Mouse (Mus musculus) left cerebral cortex, postnatal 10 days (tissue): ENCODE data around the gene Tom1l1. TPM values are rescaled to one million over a fixed set of nuclear protein-coding genes. Genes with fewer than 3 reads are reported as not detected.

Source experiments
- DNase-seq, 2 experiments: peaks; one replicate each; pipeline ENCODE4 v3.0.0; 2021 to 2022; ENCODE audit warnings: low spot score in 2 of 2, mixed read lengths in 1 of 2; ENCODE audit errors: extremely low spot score in 1 of 2
- intact Hi-C: fragments of 180-260 bp; cut with DNase I; formaldehyde crosslinking; loops from one replicate; pipeline ENCODE4 v1.15.1; 2025
- total RNA-seq, 2 experiments: library from RNA; stranded (reverse); gene quantifications; 2 replicates each; pipeline ENCODE4 v1.2.3; 2021

Gene Tom1l1
- total RNA-seq, 2 experiments from 2014 or later: 17.1 to 19.3 TPM

DNA sequence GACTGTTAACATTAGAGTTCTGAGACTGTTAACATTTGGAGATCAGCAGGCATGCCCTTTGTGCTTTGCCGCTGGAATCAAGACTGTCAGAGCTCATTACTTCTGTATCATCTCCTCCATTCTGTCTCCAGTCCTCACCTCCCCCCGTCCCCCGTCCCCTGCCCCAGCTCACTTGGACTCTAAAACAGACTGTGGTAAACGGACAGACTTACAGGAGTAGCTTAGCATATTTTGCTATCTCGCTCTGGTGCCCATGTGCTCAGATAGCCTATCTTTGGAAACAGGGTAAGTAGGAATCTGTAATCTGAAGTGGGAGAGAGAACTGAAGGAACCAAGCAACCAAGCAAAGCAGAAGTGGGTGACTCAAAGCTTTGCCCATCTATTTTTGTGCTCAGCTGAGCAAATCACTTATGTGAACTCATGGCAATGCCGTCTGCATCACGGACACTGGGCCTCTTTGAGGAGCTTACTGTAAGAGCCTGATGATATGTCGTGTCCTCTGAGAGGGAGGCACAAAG lies 10.3 kb downstream of the Tom1l1 start:
- intact Hi-C loops: no loop called here
- DNase-seq: no peak

DNA sequence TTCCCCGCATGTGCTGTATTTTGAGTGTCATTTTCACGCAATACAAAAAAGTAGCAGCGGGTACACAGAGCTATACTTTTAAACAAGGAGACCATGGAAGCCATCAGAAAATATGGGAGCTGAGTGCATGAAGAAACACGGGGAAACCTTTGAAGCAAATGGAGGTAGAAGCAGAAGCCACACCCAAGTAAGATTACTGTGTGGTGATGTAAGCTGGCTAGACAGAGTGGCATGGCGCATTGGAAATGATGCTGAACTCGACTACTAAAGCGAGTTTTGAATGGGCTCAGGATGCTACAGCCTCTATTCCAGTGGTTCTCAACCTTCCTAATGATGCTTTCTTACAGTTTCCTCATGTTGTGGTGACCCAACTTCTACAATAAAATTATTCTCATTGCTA lies 11.1 kb downstream of the Tom1l1 start:
- no peak for DNase-seq
- intact Hi-C loops: no loop called here

DNA sequence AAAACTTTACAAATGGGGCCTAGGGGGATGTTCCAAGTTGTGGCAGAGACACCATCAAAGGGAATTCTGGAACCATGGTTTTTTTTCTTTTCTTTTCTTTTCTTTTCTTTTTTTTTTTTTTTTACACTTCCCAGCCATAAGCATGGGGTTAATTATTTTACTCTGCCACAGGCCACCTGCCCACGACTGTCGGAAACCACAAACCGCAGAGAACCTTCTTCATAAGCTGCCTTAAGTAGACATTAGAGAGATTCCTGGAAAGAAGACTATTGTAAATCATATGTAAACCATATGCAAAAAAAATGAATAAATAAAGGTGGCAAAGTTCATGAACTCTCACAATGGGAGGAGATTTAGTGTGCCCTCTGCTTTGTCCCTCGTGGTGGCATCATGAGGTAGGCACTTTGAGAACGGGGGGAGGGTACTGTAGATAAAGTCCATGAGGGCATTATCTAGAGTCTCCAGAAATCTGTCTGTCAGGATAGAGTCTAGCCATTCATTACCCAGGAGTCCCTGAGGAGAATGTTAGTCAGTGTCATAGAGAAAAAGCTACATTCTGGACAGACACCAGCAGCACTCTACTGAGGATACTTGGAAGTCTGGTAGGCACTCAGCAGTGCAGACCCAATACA lies 12.6 kb downstream of the Tom1l1 start:
- intact Hi-C loops: no loop called here
- no peak for DNase-seq

DNA sequence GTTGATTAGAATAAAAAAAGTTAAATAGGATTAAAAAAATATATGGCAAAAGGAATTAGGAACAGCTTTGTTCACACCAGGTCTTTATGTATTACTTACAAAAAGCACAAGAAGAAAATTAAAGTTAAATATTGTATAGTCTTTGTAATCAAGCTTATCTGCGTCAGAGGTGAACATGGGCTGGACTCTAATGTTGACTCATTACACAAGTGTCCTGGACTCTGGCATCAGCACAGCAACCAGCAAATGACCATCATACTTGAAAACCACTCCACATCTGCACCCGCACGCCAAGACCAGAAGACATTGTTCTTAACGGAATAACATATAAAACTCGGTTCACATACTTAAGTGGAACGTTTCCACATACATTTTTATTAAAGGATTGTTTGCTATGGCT lies 20.8 kb downstream of the Tom1l1 start:
- intact Hi-C loops: no loop called here
- DNase-seq: no peak

DNA sequence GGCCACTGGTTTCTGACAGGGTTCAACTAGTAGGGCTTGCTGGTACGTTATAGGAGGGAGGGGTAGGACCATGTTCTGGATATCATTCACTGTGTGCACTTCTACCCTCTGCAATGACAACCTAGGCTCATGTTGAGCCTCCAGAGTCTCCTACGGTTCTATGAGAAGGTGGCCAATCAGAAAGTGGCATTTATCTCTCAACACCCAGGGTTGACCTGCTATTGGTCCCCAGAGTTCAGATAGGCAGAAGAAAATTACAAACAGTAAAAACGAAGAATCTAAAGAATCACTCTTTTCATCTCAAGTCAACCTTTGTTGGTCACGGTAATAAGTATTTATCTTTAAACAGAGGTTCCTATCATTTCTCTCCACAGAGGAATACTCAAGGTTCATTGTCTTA lies 21.2 kb downstream of the Tom1l1 start:
- no peak for DNase-seq
- intact Hi-C loops: no loop called here

DNA sequence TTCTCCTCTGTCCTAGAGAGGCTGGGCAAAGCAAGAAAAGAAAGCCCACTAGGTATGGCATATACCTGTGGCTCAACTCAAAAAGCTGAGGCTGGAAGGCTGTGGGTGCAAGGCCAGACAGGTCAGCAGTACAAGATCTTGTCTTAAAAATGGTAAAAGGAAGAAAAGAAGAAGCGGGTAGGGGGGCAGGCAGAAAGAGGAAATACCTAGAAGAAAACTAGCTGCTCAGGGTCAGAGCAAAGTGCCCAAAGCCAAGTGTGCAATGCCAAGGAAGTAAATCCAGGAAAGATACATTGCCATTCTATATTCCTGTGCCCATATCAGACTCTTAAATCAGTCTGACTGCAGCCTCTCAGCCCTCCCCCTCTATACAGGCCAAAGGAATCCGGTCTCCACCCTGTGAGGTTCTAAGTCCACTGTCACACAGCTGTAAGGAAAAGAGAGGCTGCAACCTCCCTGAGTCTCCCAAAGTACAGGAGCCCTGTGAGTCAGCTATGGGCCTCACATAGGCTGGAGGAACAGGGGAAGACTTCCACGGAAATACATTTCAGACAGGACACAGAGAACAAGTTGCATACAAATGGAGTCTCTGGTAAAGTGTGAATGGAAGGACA lies 21.9 kb downstream of the Tom1l1 start:
- DNase-seq: no peak
- intact Hi-C loops: no loop called here

DNA sequence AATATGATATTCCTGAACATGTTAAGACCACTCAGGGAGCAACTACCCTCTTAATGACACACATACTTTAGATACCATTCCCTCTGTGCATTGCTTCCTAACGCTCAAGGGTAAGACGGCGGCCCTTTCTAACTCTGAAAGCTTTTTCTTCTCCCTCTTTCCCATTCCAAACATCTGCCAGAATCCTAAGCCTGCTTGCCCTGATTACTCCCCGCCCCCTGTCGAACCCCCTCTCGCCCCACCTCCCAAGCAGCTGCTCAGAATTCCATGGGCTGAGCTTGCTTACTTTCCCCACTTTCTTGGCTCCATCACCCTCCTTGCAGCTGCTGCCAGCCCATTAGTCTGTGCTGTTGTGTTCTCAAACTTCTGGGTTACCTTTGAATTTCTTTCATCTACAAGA lies 23.0 kb downstream of the Tom1l1 start:
- DNase-seq: peak in 1 of 2 experiments; percentile 71
- intact Hi-C loops: no loop called here

DNA sequence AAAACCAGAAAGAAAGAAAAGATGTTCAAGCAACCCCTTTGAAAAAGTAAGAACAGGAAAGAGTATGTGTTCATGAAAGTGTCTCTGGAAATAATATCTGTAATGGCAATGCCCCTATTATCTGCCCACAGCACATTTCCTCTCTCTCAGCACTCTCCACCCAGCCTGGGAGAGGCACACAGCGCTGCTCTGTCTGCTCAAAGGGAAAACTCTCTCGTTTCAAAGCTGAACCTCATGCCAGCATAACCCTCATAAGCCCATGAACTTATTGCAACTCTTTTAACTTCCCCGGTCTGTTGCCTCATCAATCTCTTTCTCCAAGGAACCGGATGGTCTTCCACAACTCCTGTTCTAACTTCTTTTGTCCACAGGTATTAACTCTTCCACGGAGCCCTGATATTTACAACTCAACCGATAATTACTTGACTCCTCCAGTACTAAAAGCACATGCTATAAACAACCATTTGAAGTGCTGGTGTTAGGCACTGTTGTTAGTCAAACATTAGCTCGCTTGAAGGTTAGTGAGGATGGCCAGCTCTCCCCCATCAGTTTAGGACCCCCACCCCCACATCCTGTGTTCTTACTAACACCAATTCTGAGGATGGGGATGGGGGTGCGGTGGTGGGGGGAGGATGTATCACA lies 23.7 kb downstream of the Tom1l1 start:
- intact Hi-C loops: no loop called here
- no peak for DNase-seq

DNA sequence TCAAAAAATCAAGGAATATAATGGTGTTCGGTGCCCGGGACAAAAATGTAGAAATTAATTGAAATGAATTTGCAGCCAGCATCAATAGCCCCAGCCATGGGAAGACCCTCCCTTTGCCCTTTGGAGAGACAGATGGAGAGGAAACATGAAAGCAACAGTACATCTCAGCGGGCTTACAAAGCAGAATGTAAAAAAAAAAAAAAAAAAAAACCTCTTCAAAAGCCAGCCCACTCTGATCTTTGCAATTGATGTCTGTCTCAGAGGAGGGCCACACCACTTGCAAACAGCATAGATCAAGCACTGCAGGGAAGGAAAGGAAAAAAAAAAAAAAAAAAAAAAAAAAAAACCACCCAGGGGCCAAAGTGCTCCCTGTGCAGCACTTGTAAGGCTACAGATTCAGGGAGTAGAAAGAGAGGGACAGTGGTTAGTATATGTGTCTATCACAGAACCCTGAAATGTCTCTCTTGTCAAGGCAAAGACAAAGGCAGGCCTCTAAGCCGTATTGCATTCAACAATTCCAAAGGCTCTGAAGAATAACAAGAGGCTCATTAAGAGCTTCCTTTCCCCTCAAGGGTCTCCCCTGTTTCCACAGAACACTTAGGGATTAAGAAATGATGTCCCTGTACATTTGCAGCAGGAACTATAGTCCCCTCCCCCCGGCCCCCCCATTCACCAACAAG lies 24.4 kb downstream of the Tom1l1 start:
- DNase-seq: no peak
- intact Hi-C loops: no loop called here

DNA sequence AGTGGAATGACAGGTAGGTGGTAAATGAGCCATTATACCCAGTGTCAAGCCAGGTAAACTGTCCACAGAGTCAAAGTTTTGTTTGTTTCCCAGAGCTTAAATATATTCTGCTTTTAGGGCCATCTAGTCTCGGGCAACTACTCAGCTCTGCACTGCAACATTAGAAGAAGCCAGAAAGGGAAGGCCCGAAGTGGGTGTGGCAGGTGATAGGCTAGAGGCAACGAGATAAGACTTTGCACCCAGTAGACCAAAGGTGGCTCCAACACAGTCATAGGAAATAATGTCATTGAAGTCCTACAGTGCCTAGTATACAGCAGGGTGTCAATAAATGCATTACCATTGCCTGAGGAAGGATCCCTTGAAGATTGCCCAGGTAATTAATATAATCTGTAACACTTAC lies 25.1 kb downstream of the Tom1l1 start:
- no peak for DNase-seq
- intact Hi-C loops: no loop called here

DNA sequence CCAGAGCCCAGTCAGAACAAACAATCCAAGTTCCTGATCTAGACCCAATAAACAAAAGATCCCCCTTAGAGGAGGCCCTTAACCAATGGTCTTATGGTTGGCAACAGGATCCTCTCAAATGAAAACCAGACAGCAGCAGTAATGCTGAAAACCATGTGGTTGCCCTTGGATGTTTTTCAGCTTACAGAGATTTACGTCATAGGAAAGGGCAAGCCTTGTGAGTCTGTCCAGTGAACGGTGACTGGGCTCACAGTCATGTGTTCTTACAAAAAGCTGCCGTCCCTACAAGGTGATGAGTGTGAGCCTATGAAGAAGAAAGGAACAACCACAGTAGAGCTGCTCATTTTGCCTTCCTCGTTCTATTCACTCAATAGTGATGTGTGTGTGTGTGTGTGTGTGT lies 27.5 kb downstream of the Tom1l1 start:
- intact Hi-C loops: no loop called here

DNA sequence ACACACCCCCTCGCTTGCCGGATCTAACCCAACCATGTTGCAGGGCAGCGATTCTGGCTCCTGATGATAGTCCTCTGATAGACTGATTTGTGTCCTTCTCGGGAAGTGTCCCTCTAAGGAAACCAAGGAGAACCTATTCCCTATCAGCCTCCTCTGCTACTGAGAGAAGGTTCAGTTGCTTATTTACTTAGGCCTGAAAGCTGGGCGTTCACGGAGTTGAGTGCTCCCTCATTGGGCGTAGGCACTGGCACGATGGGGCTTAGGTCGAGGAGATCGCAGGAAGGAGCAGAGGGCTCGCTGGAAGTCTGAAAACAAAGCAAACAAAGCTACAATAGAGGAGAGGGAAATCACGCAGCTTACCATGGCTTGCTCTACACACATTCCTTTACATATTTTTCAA lies 30.6 kb downstream of the Tom1l1 start:
- intact Hi-C loops: no loop called here
- DNase-seq: no peak

More for the DNA sequence above, 27.5 kb downstream of the Tom1l1 start:
- DNase-seq: no peak

DNA sequence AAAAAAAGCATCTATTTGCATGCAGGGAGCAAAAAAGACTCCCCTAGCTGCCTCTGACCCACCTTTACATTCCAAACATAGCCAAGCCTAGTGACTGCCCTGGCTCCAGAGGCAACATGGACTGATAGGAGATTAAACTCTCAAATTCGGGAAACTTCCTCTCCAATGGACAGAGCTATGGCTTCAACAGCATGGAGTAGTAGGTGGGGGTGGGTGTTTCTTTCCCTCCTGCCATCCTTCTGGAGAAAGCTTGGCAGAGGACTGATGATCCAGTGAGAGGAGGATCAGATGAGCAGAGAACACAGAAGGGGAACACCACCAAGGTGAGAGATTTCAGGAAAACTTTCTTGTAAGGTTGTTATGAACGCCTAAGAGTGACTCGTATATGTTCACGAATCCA lies 35.6 kb downstream of the Tom1l1 start:
- intact Hi-C loops: no loop called here
- no peak for DNase-seq

DNA sequence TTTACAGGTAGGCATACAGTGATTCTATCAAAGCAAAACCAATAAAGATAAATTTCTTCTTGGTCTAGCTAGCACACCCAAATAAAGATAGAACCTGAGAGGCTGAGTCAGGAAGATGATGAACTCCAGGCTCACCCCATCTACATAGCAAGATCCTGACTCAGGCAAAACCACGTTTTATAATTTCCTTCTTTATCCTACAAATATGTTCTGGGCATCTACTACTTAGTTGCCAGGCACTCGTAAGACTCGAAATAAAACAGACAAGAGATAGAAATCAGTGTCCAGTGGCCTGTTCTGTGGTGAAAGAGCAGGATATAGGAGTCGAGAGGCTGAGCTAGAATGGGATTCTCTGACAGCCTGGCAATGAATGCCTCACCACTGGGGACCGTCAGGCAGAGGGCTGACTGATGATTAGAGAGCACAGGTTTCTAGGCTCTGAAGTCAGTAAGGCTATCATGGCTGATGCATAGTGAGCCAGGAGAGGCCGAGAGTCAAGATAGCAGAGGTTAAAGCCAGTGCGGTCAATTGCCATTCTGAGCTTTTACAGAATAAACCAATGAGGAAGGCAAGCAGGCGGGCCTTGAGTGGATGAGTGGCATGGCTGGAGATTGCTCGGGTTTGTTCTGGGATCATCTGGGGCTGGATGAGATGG lies 37.8 kb downstream of the Tom1l1 start:
- DNase-seq: no peak
- intact Hi-C loops: no loop called here

DNA sequence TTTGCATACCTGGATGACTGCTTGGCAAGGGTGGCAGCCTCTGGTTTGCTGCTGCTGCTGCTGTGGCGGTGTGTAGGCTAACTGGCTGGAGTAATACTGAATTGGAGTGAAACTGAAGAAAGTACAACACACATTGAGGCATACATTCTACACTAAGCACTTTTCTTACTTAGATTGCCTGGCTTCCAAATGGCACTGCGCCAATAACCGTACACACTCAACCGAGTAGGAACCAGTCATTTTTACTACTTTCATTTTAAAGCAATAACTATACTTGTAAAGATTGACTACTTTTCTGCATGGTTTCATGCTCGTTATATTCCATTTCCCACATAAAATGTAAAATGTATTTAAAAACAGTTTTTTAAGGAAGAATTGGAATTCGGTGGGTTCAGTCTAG lies 38.4 kb downstream of the Tom1l1 start:
- intact Hi-C loops: no loop called here
- peak in 1 of 2 experiments; percentile 36 for DNase-seq

DNA sequence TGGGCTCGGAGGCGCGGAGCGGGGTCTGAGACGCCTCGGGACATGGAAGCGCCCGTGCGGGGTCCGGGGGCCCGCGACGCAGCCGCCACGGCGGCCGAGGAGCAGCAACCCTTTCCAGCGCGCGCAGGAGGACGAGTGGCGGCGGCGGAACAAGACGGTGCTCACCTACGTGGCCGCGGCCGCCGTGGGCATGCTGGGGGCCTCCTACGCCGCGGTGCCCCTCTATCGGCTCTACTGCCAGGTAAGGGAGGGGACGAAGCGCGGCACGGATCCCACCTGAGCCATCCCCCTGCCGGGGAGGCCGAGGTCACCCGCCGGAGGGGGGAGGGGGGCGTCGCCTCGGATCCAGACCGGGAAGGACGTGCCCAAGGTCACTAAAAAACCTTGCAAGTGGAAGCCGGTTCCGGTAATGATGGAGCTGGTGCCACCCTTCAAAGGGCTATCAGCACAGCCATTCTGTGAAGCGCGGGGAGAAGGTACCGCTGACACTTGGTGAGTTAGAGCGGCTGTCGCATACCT lies 49.8 kb downstream of the Tom1l1 start:
- DNase-seq: peak in 1 of 2 experiments; percentile 67
- intact Hi-C loops: no loop called here

DNA sequence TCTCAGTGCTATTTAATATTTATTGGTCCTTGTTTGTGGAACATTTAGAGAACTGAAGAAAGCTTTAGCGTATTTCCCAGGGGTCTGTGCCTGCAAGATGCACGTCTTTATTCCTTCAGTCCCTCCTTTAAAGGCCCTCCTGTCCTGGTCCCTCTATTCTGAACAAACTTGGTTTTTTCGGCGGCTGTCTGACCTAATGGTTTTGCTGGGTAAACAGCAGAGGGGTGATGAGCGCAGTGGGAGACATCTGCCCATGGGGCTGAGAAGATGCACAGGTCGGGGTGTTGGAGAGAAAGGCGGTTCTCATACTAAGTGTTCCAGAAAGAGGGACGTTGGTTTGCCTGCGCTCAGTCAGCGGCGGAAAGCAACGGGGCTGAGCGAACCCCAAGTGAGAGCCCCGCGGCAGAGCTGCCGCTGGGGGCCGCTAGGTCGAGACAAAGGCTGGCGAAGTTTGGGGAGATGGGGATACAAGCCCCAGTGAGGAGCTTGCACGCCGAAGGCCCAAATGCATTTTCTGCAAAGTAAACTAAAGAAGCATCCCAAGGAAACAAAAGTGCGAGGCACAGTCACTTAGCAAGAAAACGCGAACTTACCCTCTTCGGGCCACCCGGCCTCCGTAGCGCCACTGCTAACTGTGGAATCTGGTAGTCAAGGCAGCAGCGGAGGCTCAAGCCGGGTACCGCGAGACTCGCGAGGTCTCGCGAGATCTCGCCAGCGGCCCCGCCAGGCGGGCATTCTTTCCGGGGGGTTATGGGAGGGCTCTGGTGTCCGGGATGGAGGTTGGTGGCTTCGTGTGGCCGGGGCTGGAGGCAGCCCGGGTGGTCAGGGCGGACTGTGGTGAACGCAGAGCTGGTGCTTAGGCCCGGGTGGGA lies 50.5 kb downstream of the Tom1l1 start, which contains the start of the genes Stxbp4 and Cox11:
Gene Stxbp4, minus strand, starts transcription at position 645 of the 872 bp plus-strand sequence.
Gene Cox11, plus strand, starts transcription at position 734 of the 872 bp plus-strand sequence.
- DNase-seq: peak; percentile 94 to 96
- intact Hi-C loops: no loop called here

DNA sequence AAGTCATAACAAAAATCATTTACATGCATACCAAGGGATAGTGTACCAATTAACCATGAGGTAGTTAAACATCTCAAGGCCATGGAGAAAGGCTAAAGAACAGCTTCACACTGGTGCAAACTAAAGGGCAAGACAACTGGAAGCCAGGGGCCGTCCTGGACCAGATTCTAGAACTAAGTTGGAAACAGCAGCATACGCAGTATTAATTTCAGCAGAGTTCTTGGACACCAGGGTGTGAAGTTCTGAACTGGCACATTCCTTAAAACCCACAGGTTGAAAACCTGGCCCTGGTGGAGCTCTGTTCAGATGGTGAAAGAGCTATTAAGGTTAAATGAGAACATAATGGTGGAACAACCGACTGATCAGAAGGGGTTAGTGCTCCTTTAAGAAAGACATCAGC lies 53.5 kb downstream of the Tom1l1 start:
- intact Hi-C loops: no loop called here
- no peak for DNase-seq
